Mouse (Mus musculus): Measurements from ENCODE around the gene Ppp1r12c. TPM values are rescaled to one million over a fixed set of nuclear protein-coding genes. Genes with fewer than 3 reads are reported as not detected.

The Ppp1r12c gene
- total RNA-seq (2014; rRNA removed): 75.5 and 114 TPM in 2 replicates
- 34.6 and 35.0 TPM in 2 replicates for polyA plus RNA-seq (2015; fragmentation: Nextera tagmentation; extraction: Ambion mirVana)

GRCm38 (mm10) chr7:4501558-4502397, at the start of gene Ppp1r12c:
Ppp1r12c (minus strand) TSS chr7:4501680.
- Histone ChIP-seq H3K27me3 (ENCODE audit: insufficient read depth, low read length) (no peaks in the 10 kb centered on the region), H3K36me3 (ENCODE audit: insufficient read depth, low read length) (peaks cover 6% of the 10 kb centered on the region), H3K27ac (ENCODE audit: low read depth, low read length) (peak within 1 kb of the TSS; percentile 88), H3K9ac (replicated peaks; ENCODE audit: low read length, poor library complexity, severe bottlenecking) (peak within 1 kb of the TSS; percentile 95), H3K9me3 (ENCODE audit: low read length) (no peaks in the 10 kb centered on the region), H3K4me1 (ENCODE audit: insufficient read depth, low read length) (peaks cover 20% of the 10 kb centered on the region; the same call in 1 of the 2 replicates), H3K4me3 (ENCODE audit: low read depth, low read length) (peak within 1 kb of the TSS; percentile 89), H3K4me2 (ENCODE audit: low read depth, low read length, poor library complexity, severe bottlenecking) (peak within 1 kb of the TSS; percentile 78)
- TF ChIP-seq CTCF (IDR thresholded peaks at IDR 0.05): no peak
- DNase-seq (ENCODE audit: low spot score) (peak; percentile 97), ATAC-seq (ENCODE audit: low FRiP score) (peak; percentile 93)
- under 1% methylated on average over 43 of the region's 62 CpGs for WGBS

- no peaks in the 10 kb centered on the region for H3K9me3 ChIP-seq (ENCODE audit: low read length)
- peak within 1 kb of the TSS; percentile 54 for H3K4me3 ChIP-seq (ENCODE audit: low read depth, low read length)
- 3% methylated on average over 33 of the region's 33 CpGs for WGBS
Observed at GRCm38 (mm10) chr7:4547221-4547641, 45.8 kb upstream of the Ppp1r12c start, which contains the start of gene Syt5. Syt5 (minus strand) TSS chr7:4547541.

GRCm38 (mm10) chr7:4546591-4547131, 45.2 kb upstream of the Ppp1r12c start:
- Histone ChIP-seq H3K27me3 (ENCODE audit: insufficient read depth, low read length) (no peaks in the 10 kb centered on the region), H3K9me3 (ENCODE audit: low read length) (no peaks in the 10 kb centered on the region), H3K27ac (ENCODE audit: low read depth, low read length) (peak overlapping the region; percentile 93), H3K9ac (replicated peaks; ENCODE audit: low read length, poor library complexity, severe bottlenecking) (peak overlapping the region; percentile 78), H3K36me3 (ENCODE audit: insufficient read depth, low read length) (no peaks in the 10 kb centered on the region; the same call in 1 of the 2 replicates), H3K4me3 (ENCODE audit: low read depth, low read length) (peak overlapping the region; percentile 54), H3K4me2 (ENCODE audit: low read depth, low read length, poor library complexity, severe bottlenecking) (peak overlapping the region; percentile 82), H3K4me1 (ENCODE audit: insufficient read depth, low read length) (peaks cover 10% of the 10 kb centered on the region)
- DNase-seq (ENCODE audit: low spot score): peak; percentile 96
- peak; percentile 91 for ATAC-seq (ENCODE audit: low FRiP score)
- WGBS: 1% methylated on average over 26 of the region's 26 CpGs
- TF ChIP-seq CTCF (IDR thresholded peaks at IDR 0.05): peak; percentile 61

More at GRCm38 (mm10) chr7:4547221-4547641, 45.8 kb upstream of the Ppp1r12c start, which contains the start of gene Syt5:
- TF ChIP-seq CTCF (IDR thresholded peaks at IDR 0.05): no peak
- ATAC-seq (ENCODE audit: low FRiP score) (peak; percentile 90), DNase-seq (ENCODE audit: low spot score) (peak; percentile 92)
- Histone ChIP-seq H3K36me3 (ENCODE audit: insufficient read depth, low read length) (no peaks in the 10 kb centered on the region; the same call in 1 of the 2 replicates), H3K27me3 (ENCODE audit: insufficient read depth, low read length) (no peaks in the 10 kb centered on the region), H3K4me2 (ENCODE audit: low read depth, low read length, poor library complexity, severe bottlenecking) (peak within 1 kb of the TSS; percentile 82), H3K4me1 (ENCODE audit: insufficient read depth, low read length) (peaks cover 10% of the 10 kb centered on the region), H3K9ac (replicated peaks; ENCODE audit: low read length, poor library complexity, severe bottlenecking) (peak within 1 kb of the TSS; percentile 78), H3K27ac (ENCODE audit: low read depth, low read length) (peak within 1 kb of the TSS; percentile 93)

GRCm38 (mm10) chr7:4546050-4546449, 44.6 kb upstream of the Ppp1r12c start:
- Histone ChIP-seq H3K4me1 (ENCODE audit: insufficient read depth, low read length) (peaks cover 10% of the 10 kb centered on the region), H3K9me3 (ENCODE audit: low read length) (no peaks in the 10 kb centered on the region), H3K9ac (replicated peaks; ENCODE audit: low read length, poor library complexity, severe bottlenecking) (peak overlapping the region; percentile 78), H3K4me3 (ENCODE audit: low read depth, low read length) (peak overlapping the region; percentile 54), H3K4me2 (ENCODE audit: low read depth, low read length, poor library complexity, severe bottlenecking) (peak overlapping the region; percentile 82), H3K36me3 (ENCODE audit: insufficient read depth, low read length) (peaks cover under 1% of the 10 kb centered on the region; the same call in 1 of the 2 replicates), H3K27ac (ENCODE audit: low read depth, low read length) (peak overlapping the region; percentile 93), H3K27me3 (ENCODE audit: insufficient read depth, low read length) (no peaks in the 10 kb centered on the region)
- ATAC-seq (ENCODE audit: low FRiP score) (peak; percentile 25; the same call in 1 of the 2 replicates), DNase-seq (ENCODE audit: low spot score) (no peak)
- TF ChIP-seq CTCF (IDR thresholded peaks at IDR 0.05): no peak
- 69% methylated on average over 15 of the region's 15 CpGs for WGBS

- Histone ChIP-seq H3K9ac (replicated peaks; ENCODE audit: low read length, poor library complexity, severe bottlenecking) (no peak overlapping the region), H3K36me3 (ENCODE audit: insufficient read depth, low read length) (peaks cover 17% of the 10 kb centered on the region), H3K9me3 (ENCODE audit: low read length) (no peaks in the 10 kb centered on the region), H3K27me3 (ENCODE audit: insufficient read depth, low read length) (no peaks in the 10 kb centered on the region), H3K27ac (ENCODE audit: low read depth, low read length) (no peak overlapping the region), H3K4me2 (ENCODE audit: low read depth, low read length, poor library complexity, severe bottlenecking) (no peak overlapping the region), H3K4me3 (ENCODE audit: low read depth, low read length) (no peak overlapping the region), H3K4me1 (ENCODE audit: insufficient read depth, low read length) (peaks cover 7% of the 10 kb centered on the region; the same call in 1 of the 2 replicates)
- DNase-seq (ENCODE audit: low spot score) (no peak), ATAC-seq (ENCODE audit: low FRiP score) (no peak)
- WGBS: 43% methylated on average over 17 of the region's 17 CpGs
- no peak for TF ChIP-seq CTCF (IDR thresholded peaks at IDR 0.05)
Observed at GRCm38 (mm10) chr7:4542013-4542412, 40.5 kb upstream of the Ppp1r12c start.
